Mouse (Mus musculus): Measurements from ENCODE around the gene Mark3. TPM values are rescaled to one million over a fixed set of nuclear protein-coding genes. Genes with fewer than 3 reads are reported as not detected.

Mark3 gene
- total RNA-seq, 1 experiment from 2014 or later, result 92.2 TPM

- ATAC-seq (replicated peaks; ENCODE audit: insufficient number of reproducible peaks, low FRiP score, low TSS enrichment, poor library complexity, severe bottlenecking), result peak; percentile 83
Measured at GRCm38 (mm10) chr12:111557538-111557937, 16.8 kb upstream of the Mark3 start.

GRCm38 (mm10) chr12:111558655-111559054, 15.7 kb upstream of the Mark3 start:
- ATAC-seq (replicated peaks; ENCODE audit: insufficient number of reproducible peaks, low FRiP score, low TSS enrichment, poor library complexity, severe bottlenecking), result no peak

- ATAC-seq (replicated peaks; ENCODE audit: insufficient number of reproducible peaks, low FRiP score, low TSS enrichment, poor library complexity, severe bottlenecking), result peak; percentile 54
Measured at GRCm38 (mm10) chr12:111559647-111560258, 14.6 kb upstream of the Mark3 start.

GRCm38 (mm10) chr12:111560286-111560685, 14.0 kb upstream of the Mark3 start:
- ATAC-seq (replicated peaks; ENCODE audit: insufficient number of reproducible peaks, low FRiP score, low TSS enrichment, poor library complexity, severe bottlenecking), result no peak

- ATAC-seq (replicated peaks; ENCODE audit: insufficient number of reproducible peaks, low FRiP score, low TSS enrichment, poor library complexity, severe bottlenecking), result no peak
Measured at GRCm38 (mm10) chr12:111562276-111562814, 12.0 kb upstream of the Mark3 start.

- no peak for ATAC-seq (replicated peaks; ENCODE audit: insufficient number of reproducible peaks, low FRiP score, low TSS enrichment, poor library complexity, severe bottlenecking)
Measured at GRCm38 (mm10) chr12:111563076-111563629, 11.2 kb upstream of the Mark3 start.

- no peak for ATAC-seq (replicated peaks; ENCODE audit: insufficient number of reproducible peaks, low FRiP score, low TSS enrichment, poor library complexity, severe bottlenecking)
Measured at GRCm38 (mm10) chr12:111565363-111565762, 9.0 kb upstream of the Mark3 start.

GRCm38 (mm10) chr12:111568836-111569235, 5.5 kb upstream of the Mark3 start:
- ATAC-seq (replicated peaks; ENCODE audit: insufficient number of reproducible peaks, low FRiP score, low TSS enrichment, poor library complexity, severe bottlenecking), result no peak

GRCm38 (mm10) chr12:111572406-111572805, 1.9 kb upstream of the Mark3 start:
- no peak for ATAC-seq (replicated peaks; ENCODE audit: insufficient number of reproducible peaks, low FRiP score, low TSS enrichment, poor library complexity, severe bottlenecking)

- ATAC-seq (replicated peaks; ENCODE audit: insufficient number of reproducible peaks, low FRiP score, low TSS enrichment, poor library complexity, severe bottlenecking), result no peak
Measured at GRCm38 (mm10) chr12:111573315-111573714, 1.0 kb upstream of the Mark3 start.

- ATAC-seq (replicated peaks; ENCODE audit: insufficient number of reproducible peaks, low FRiP score, low TSS enrichment, poor library complexity, severe bottlenecking), result 0 out of 2 replicates have a peak, but pooled peaks have one; percentile 6
Measured at GRCm38 (mm10) chr12:111574887-111575838, 840 bp downstream of the Mark3 start.

GRCm38 (mm10) chr12:111583058-111583457, 8.7 kb downstream of the Mark3 start:
- no peak for ATAC-seq (replicated peaks; ENCODE audit: insufficient number of reproducible peaks, low FRiP score, low TSS enrichment, poor library complexity, severe bottlenecking)

- no peak for ATAC-seq (replicated peaks; ENCODE audit: insufficient number of reproducible peaks, low FRiP score, low TSS enrichment, poor library complexity, severe bottlenecking)
Measured at GRCm38 (mm10) chr12:111584401-111584800, 10.1 kb downstream of the Mark3 start.

- no peak for ATAC-seq (replicated peaks; ENCODE audit: insufficient number of reproducible peaks, low FRiP score, low TSS enrichment, poor library complexity, severe bottlenecking)
Measured at GRCm38 (mm10) chr12:111587252-111587651, 12.9 kb downstream of the Mark3 start.

GRCm38 (mm10) chr12:111592407-111593021, 18.2 kb downstream of the Mark3 start:
- 0 out of 2 replicates have a peak, but pooled peaks have one; percentile 47 for ATAC-seq (replicated peaks; ENCODE audit: insufficient number of reproducible peaks, low FRiP score, low TSS enrichment, poor library complexity, severe bottlenecking)

GRCm38 (mm10) chr12:111593775-111594174, 19.5 kb downstream of the Mark3 start:
- ATAC-seq (replicated peaks; ENCODE audit: insufficient number of reproducible peaks, low FRiP score, low TSS enrichment, poor library complexity, severe bottlenecking), result no peak

GRCm38 (mm10) chr12:111597310-111597709, 23.0 kb downstream of the Mark3 start:
- ATAC-seq (replicated peaks; ENCODE audit: insufficient number of reproducible peaks, low FRiP score, low TSS enrichment, poor library complexity, severe bottlenecking), result no peak

GRCm38 (mm10) chr12:111598902-111599301, 24.6 kb downstream of the Mark3 start:
- no peak for ATAC-seq (replicated peaks; ENCODE audit: insufficient number of reproducible peaks, low FRiP score, low TSS enrichment, poor library complexity, severe bottlenecking)

- ATAC-seq (replicated peaks; ENCODE audit: insufficient number of reproducible peaks, low FRiP score, low TSS enrichment, poor library complexity, severe bottlenecking), result no peak
Measured at GRCm38 (mm10) chr12:111599640-111600039, 25.3 kb downstream of the Mark3 start.

Data from monocyte, adult 5-6 weeks (primary cell).